Mouse (Mus musculus): ENCODE measurements around the gene Zfp868. TPM values are rescaled to one million over a fixed set of nuclear protein-coding genes. Genes with fewer than 3 reads are reported as not detected.
"Not testable (repeated sequence)": the region's sequence is repeated elsewhere in the genome, so short reads cannot be mapped to it uniquely, and the experiment has no call there.

The Zfp868 gene
- total RNA-seq (2014; rRNA removed) (22.4 and 29.3 TPM in 2 replicates), polyA plus RNA-seq (2015; fragmentation: Nextera tagmentation; extraction: Ambion mirVana) (21.5 and 26.0 TPM in 2 replicates)

GRCm38 (mm10) chr8:69625095-69625789 is at the start of gene Zfp868:
Gene Zfp868, minus strand, starts transcription at chr8:69625548.
- WGBS, result under 1% methylated on average over 41 of the region's 41 CpGs
- Histone ChIP-seq H3K9ac (replicated peaks; ENCODE audit: low read length, poor library complexity, severe bottlenecking) (peak within 1 kb of the TSS; percentile 80), H3K27ac (ENCODE audit: low read depth, low read length) (peak within 1 kb of the TSS; percentile 99), H3K36me3 (ENCODE audit: insufficient read depth, low read length) (no peaks in the 10 kb centered on the region), H3K4me1 (ENCODE audit: insufficient read depth, low read length) (peaks cover 9% of the 10 kb centered on the region; the same call in 1 of the 2 replicates), H3K27me3 (ENCODE audit: insufficient read depth, low read length) (no peaks in the 10 kb centered on the region), H3K4me2 (ENCODE audit: low read depth, low read length, poor library complexity, severe bottlenecking) (peak within 1 kb of the TSS; percentile 48), H3K4me3 (ENCODE audit: low read depth, low read length) (peak within 1 kb of the TSS; percentile 61), H3K9me3 (ENCODE audit: low read length) (no peaks in the 10 kb centered on the region)
- DNase-seq (ENCODE audit: low spot score) (peak; percentile 98), ATAC-seq (ENCODE audit: low FRiP score) (peak; percentile 100)
- TF ChIP-seq CTCF (IDR thresholded peaks at IDR 0.05), result peak; percentile 80

- H3K36me3 ChIP-seq (ENCODE audit: insufficient read depth, low read length), result peaks cover 11% of the 10 kb centered on the region
- not testable (repeated sequence) for H3K4me3 ChIP-seq (ENCODE audit: low read depth, low read length); H3K4me2 ChIP-seq (ENCODE audit: low read depth, low read length, poor library complexity, severe bottlenecking); H3K9me3 ChIP-seq (ENCODE audit: low read length); ATAC-seq (ENCODE audit: low FRiP score); H3K4me1 ChIP-seq (ENCODE audit: insufficient read depth, low read length); H3K27ac ChIP-seq (ENCODE audit: low read depth, low read length); H3K9ac ChIP-seq (replicated peaks; ENCODE audit: low read length, poor library complexity, severe bottlenecking); H3K27me3 ChIP-seq (ENCODE audit: insufficient read depth, low read length); DNase-seq (ENCODE audit: low spot score)
- WGBS, result 83% methylated on average over 2 of the region's 2 CpGs
Observed at GRCm38 (mm10) chr8:69665051-69665450, 39.7 kb upstream of the Zfp868 start.

GRCm38 (mm10) chr8:69661294-69661693 is 35.9 kb upstream of the Zfp868 start:
- H3K27me3 ChIP-seq (ENCODE audit: insufficient read depth, low read length), result no peaks in the 10 kb centered on the region
- 0 out of 2 replicates have a peak, but pooled peaks cover 3% of the 10 kb centered on the region for H3K9me3 ChIP-seq (ENCODE audit: low read length)
- H3K4me2 ChIP-seq (ENCODE audit: low read depth, low read length, poor library complexity, severe bottlenecking), result no peak overlapping the region
- no peaks in the 10 kb centered on the region for H3K4me1 ChIP-seq (ENCODE audit: insufficient read depth, low read length)
- ATAC-seq (ENCODE audit: low FRiP score), result no peak
- no peak for DNase-seq (ENCODE audit: low spot score)
- no peak overlapping the region for H3K9ac ChIP-seq (replicated peaks; ENCODE audit: low read length, poor library complexity, severe bottlenecking)
- H3K4me3 ChIP-seq (ENCODE audit: low read depth, low read length), result no peak overlapping the region
- no peak overlapping the region for H3K27ac ChIP-seq (ENCODE audit: low read depth, low read length)
- no peak for TF ChIP-seq CTCF (IDR thresholded peaks at IDR 0.05)
- peaks cover 11% of the 10 kb centered on the region for H3K36me3 ChIP-seq (ENCODE audit: insufficient read depth, low read length)

- ATAC-seq (ENCODE audit: low FRiP score), result peak; percentile 99
- WGBS, result 0% methylated on average over 54 of the region's 55 CpGs
- Histone ChIP-seq H3K4me3 (ENCODE audit: low read depth, low read length) (peak within 1 kb of the TSS; percentile 65), H3K9ac (replicated peaks; ENCODE audit: low read length, poor library complexity, severe bottlenecking) (peak within 1 kb of the TSS; percentile 61), H3K4me2 (ENCODE audit: low read depth, low read length, poor library complexity, severe bottlenecking) (peak within 1 kb of the TSS; percentile 83), H3K27ac (ENCODE audit: low read depth, low read length) (peak within 1 kb of the TSS; percentile 82), H3K4me1 (ENCODE audit: insufficient read depth, low read length) (no peaks in the 10 kb centered on the region), H3K9me3 (ENCODE audit: low read length) (no peaks in the 10 kb centered on the region), H3K36me3 (ENCODE audit: insufficient read depth, low read length) (no peaks in the 10 kb centered on the region), H3K27me3 (ENCODE audit: insufficient read depth, low read length) (no peaks in the 10 kb centered on the region)
- DNase-seq (ENCODE audit: low spot score), result peak; percentile 96
- no peak for TF ChIP-seq CTCF (IDR thresholded peaks at IDR 0.05)
Observed at GRCm38 (mm10) chr8:69654358-69654981, 29.1 kb upstream of the Zfp868 start, which contains the start of gene Zfp964. Gene Zfp964, plus strand, starts transcription at chr8:69654479.

GRCm38 (mm10) chr8:69653808-69654357 is 28.5 kb upstream of the Zfp868 start:
- no peak overlapping the region for H3K9ac ChIP-seq (replicated peaks; ENCODE audit: low read length, poor library complexity, severe bottlenecking)
- H3K4me1 ChIP-seq (ENCODE audit: insufficient read depth, low read length), result no peaks in the 10 kb centered on the region
- ATAC-seq (ENCODE audit: low FRiP score) (peak; percentile 21), DNase-seq (ENCODE audit: low spot score) (peak; percentile 0)
- H3K27me3 ChIP-seq (ENCODE audit: insufficient read depth, low read length), result no peaks in the 10 kb centered on the region
- TF ChIP-seq CTCF (IDR thresholded peaks at IDR 0.05), result no peak; the same call in 1 of the 2 replicates
- H3K9me3 ChIP-seq (ENCODE audit: low read length), result no peaks in the 10 kb centered on the region
- peak overlapping the region; percentile 83 for H3K4me2 ChIP-seq (ENCODE audit: low read depth, low read length, poor library complexity, severe bottlenecking)
- 40% methylated on average over 10 of the region's 10 CpGs for WGBS
- H3K36me3 ChIP-seq (ENCODE audit: insufficient read depth, low read length), result no peaks in the 10 kb centered on the region
- H3K4me3 ChIP-seq (ENCODE audit: low read depth, low read length), result peak overlapping the region; percentile 65
- peak overlapping the region; percentile 82; the same call in 1 of the 2 replicates for H3K27ac ChIP-seq (ENCODE audit: low read depth, low read length)

- H3K9ac ChIP-seq (replicated peaks; ENCODE audit: low read length, poor library complexity, severe bottlenecking), result no peak overlapping the region
- no peak overlapping the region for H3K4me2 ChIP-seq (ENCODE audit: low read depth, low read length, poor library complexity, severe bottlenecking)
- no peaks in the 10 kb centered on the region for H3K27me3 ChIP-seq (ENCODE audit: insufficient read depth, low read length)
- no peak for TF ChIP-seq CTCF (IDR thresholded peaks at IDR 0.05)
- DNase-seq (ENCODE audit: low spot score), result no peak
- no peak overlapping the region for H3K4me3 ChIP-seq (ENCODE audit: low read depth, low read length)
- H3K4me1 ChIP-seq (ENCODE audit: insufficient read depth, low read length), result no peaks in the 10 kb centered on the region
- no peak overlapping the region for H3K27ac ChIP-seq (ENCODE audit: low read depth, low read length)
- H3K9me3 ChIP-seq (ENCODE audit: low read length), result no peaks in the 10 kb centered on the region
- WGBS, result 100% methylated on average over 1 of the region's 1 CpGs
- no peak; the same call in 1 of the 2 replicates for ATAC-seq (ENCODE audit: low FRiP score)
- H3K36me3 ChIP-seq (ENCODE audit: insufficient read depth, low read length), result peaks cover 22% of the 10 kb centered on the region
Observed at GRCm38 (mm10) chr8:69618078-69618477, 7.3 kb downstream of the Zfp868 start.
